Mouse (Mus musculus) MEL (cell line): ENCODE measurements around the gene Pi4k2b. TPM values are rescaled to one million over a fixed set of nuclear protein-coding genes. Genes with fewer than 3 reads are reported as not detected.

Experiments used
- DNase-seq: peaks from one replicate; pipeline ENCODE4 v3.0.0; 2011; ENCODE audit warnings: low read depth, low spot score
- H3K27ac ChIP-seq: 2 replicates; pipeline ENCODE4 v1.5.1; 2012; ENCODE audit warnings: low read depth, mild to moderate bottlenecking, control low read depth, low read length, moderate library complexity; ENCODE audit not compliant: control insufficient read depth
- H3K27me3 ChIP-seq, 2 experiments: fragments of 150-350 bp in 1 of 2; sonication (generic) in 1 of 2; 2 replicates each; pipeline ENCODE4 v1.6.1; 2012; ENCODE audit warnings: low read length in 2 of 2, mild to moderate bottlenecking in 2 of 2, improper control_type of control experiment in 1 of 2, moderate library complexity in 1 of 2; ENCODE audit not compliant: insufficient read depth in 2 of 2, control insufficient read depth in 1 of 2
- H3K36me3 ChIP-seq, 2 experiments: 2 replicates each; pipeline ENCODE4 v1.6.1; 2012 to 2014; ENCODE audit warnings: low read length in 2 of 2, improper control_type of control experiment in 1 of 2, inconsistent platforms in 1 of 2, mild to moderate bottlenecking in 1 of 2; ENCODE audit not compliant: insufficient read depth in 2 of 2, control insufficient read depth in 1 of 2
- H3K4me1 ChIP-seq, 2 experiments: fragments of 150-350 bp in 1 of 2; sonication (generic) in 1 of 2; 2 replicates each; pipeline ENCODE4 v1.6.1; 2012; ENCODE audit warnings: low read length in 2 of 2, improper control_type of control experiment in 1 of 2, mild to moderate bottlenecking in 1 of 2; ENCODE audit not compliant: insufficient read depth in 2 of 2, control insufficient read depth in 1 of 2
- H3K4me3 ChIP-seq, 2 experiments: fragments of 150-350 bp in 1 of 2; sonication (generic) in 1 of 2; 2 replicates each; pipeline ENCODE4 v1.5.1; 2012; ENCODE audit warnings: low read depth in 2 of 2, low read length in 2 of 2, mild to moderate bottlenecking in 2 of 2, moderate library complexity in 2 of 2, control low read depth in 1 of 2, improper control_type of control experiment in 1 of 2; ENCODE audit not compliant: control insufficient read depth in 1 of 2, insufficient read depth in 1 of 2
- H3K79me2 ChIP-seq: 2 replicates; pipeline ENCODE4 v1.6.1; 2012; ENCODE audit warnings: mild to moderate bottlenecking, low read length, moderate library complexity; ENCODE audit not compliant: control insufficient read depth, poor library complexity, insufficient read depth
- H3K9ac ChIP-seq: 2 replicates; pipeline ENCODE4 v1.6.1; 2012; ENCODE audit warnings: low read depth, mild to moderate bottlenecking, control low read depth, low read length, moderate library complexity; ENCODE audit not compliant: control insufficient read depth, poor library complexity, severe bottlenecking
- H3K9me3 ChIP-seq: fragments of 150-350 bp; sonication (generic); replicated peaks from 2 replicates; pipeline ENCODE4 v1.6.1; 2012; ENCODE audit warnings: mild to moderate bottlenecking, low read length, improper control_type of control experiment, moderate library complexity; ENCODE audit not compliant: insufficient read depth
- CTCF ChIP-seq, 3 experiments: IDR thresholded peaks in 2 of 3; conservative IDR thresholded peaks in 1 of 3; 2 replicates each; pipeline ENCODE4 v1.5.1; 2011 to 2012; ENCODE audit warnings: low read length in 3 of 3, low read depth in 2 of 3, mild to moderate bottlenecking in 2 of 3, improper control_type of control experiment in 1 of 3, inconsistent platforms in 1 of 3, mixed read lengths in 1 of 3, moderate library complexity in 1 of 3; ENCODE audit not compliant: control insufficient read depth in 1 of 3, insufficient read depth in 1 of 3, poor library complexity in 1 of 3, severe bottlenecking in 1 of 3
- ELF1 ChIP-seq: IDR thresholded peaks from 2 replicates; pipeline ENCODE4 v1.6.1; 2014; ENCODE audit warnings: low read depth, mild to moderate bottlenecking, inconsistent platforms, low read length, improper control_type of control experiment, moderate library complexity
- ETS1 ChIP-seq: IDR thresholded peaks from 2 replicates; pipeline ENCODE4 v1.6.1; 2012; ENCODE audit warnings: low read depth, mild to moderate bottlenecking, inconsistent platforms, low read length, improper control_type of control experiment, moderate library complexity
- GABPA ChIP-seq: IDR thresholded peaks from 2 replicates; pipeline ENCODE4 v1.6.1; 2012; ENCODE audit warnings: low read depth, mild to moderate bottlenecking, inconsistent platforms, low read length, improper control_type of control experiment, moderate library complexity
- GATA1 ChIP-seq: IDR thresholded peaks from 2 replicates; pipeline ENCODE4 v1.6.1; 2011; ENCODE audit warnings: low read depth, low read length, improper control_type of control experiment
- HCFC1 ChIP-seq: IDR thresholded peaks from 2 replicates; pipeline ENCODE4 v1.6.1; 2012; ENCODE audit warnings: low read depth, mild to moderate bottlenecking, inconsistent platforms, low read length, improper control_type of control experiment, moderate library complexity
- JUND ChIP-seq: IDR thresholded peaks from 2 replicates; pipeline ENCODE4 v1.6.1; 2011; ENCODE audit warnings: low read depth, mild to moderate bottlenecking, improper control_type of control experiment, low read length
- MAX ChIP-seq: IDR thresholded peaks from 2 replicates; pipeline ENCODE4 v1.6.1; 2011; ENCODE audit warnings: low read length, improper control_type of control experiment
- MAZ ChIP-seq: IDR thresholded peaks from 2 replicates; pipeline ENCODE4 v1.6.1; 2012; ENCODE audit warnings: low read depth, mild to moderate bottlenecking, inconsistent platforms, low read length, improper control_type of control experiment
- MXI1 ChIP-seq: IDR thresholded peaks from 2 replicates; pipeline ENCODE4 v1.6.1; 2011; ENCODE audit warnings: mild to moderate bottlenecking, low read depth, low read length, improper control_type of control experiment
- MYB ChIP-seq: IDR thresholded peaks from 2 replicates; pipeline ENCODE4 v1.6.1; 2011; ENCODE audit warnings: mild to moderate bottlenecking, low read depth, low read length, improper control_type of control experiment
- POLR2A ChIP-seq, 2 experiments: IDR thresholded peaks; 2 replicates each; pipeline ENCODE4 v1.6.1; 2011 to 2012; ENCODE audit warnings: low read length in 2 of 2, mild to moderate bottlenecking in 2 of 2, control low read depth in 1 of 2, improper control_type of control experiment in 1 of 2, low read depth in 1 of 2, moderate library complexity in 1 of 2; ENCODE audit not compliant: control insufficient read depth in 1 of 2, insufficient read depth in 1 of 2, poor library complexity in 1 of 2
- POLR2AphosphoS2 ChIP-seq: IDR thresholded peaks from 2 replicates; pipeline ENCODE4 v1.6.1; 2011; ENCODE audit warnings: low read length, improper control_type of control experiment
- RAD21 ChIP-seq: IDR thresholded peaks from 2 replicates; pipeline ENCODE4 v1.6.1; 2011; ENCODE audit warnings: mild to moderate bottlenecking, low read depth, low read length, improper control_type of control experiment
- RCOR1 ChIP-seq: IDR thresholded peaks from 2 replicates; pipeline ENCODE4 v1.6.1; 2012; ENCODE audit warnings: low read depth, mild to moderate bottlenecking, inconsistent platforms, low read length, improper control_type of control experiment
- SIN3A ChIP-seq: IDR thresholded peaks from 2 replicates; pipeline ENCODE4 v1.6.1; 2012; ENCODE audit warnings: low read length, improper control_type of control experiment, inconsistent platforms
- SMC3 ChIP-seq: IDR thresholded peaks from 2 replicates; pipeline ENCODE4 v1.6.1; 2011; ENCODE audit warnings: low read depth, low read length, improper control_type of control experiment
- TAL1 ChIP-seq: IDR thresholded peaks from 2 replicates; pipeline ENCODE4 v1.6.1; 2012; ENCODE audit warnings: mild to moderate bottlenecking, inconsistent platforms, low read length, moderate library complexity, mixed read lengths
- ZC3H11A ChIP-seq: IDR thresholded peaks from 2 replicates; pipeline ENCODE4 v1.6.1; 2012; ENCODE audit warnings: low read depth, mild to moderate bottlenecking, inconsistent platforms, low read length, improper control_type of control experiment
- ZKSCAN1 ChIP-seq: IDR thresholded peaks from 2 replicates; pipeline ENCODE4 v1.6.1; 2012; ENCODE audit warnings: low read depth, mild to moderate bottlenecking, inconsistent platforms, low read length, improper control_type of control experiment, moderate library complexity
- ZNF384 ChIP-seq: IDR thresholded peaks from 2 replicates; pipeline ENCODE4 v1.6.1; 2012; ENCODE audit warnings: low read depth, mild to moderate bottlenecking, inconsistent platforms, low read length, improper control_type of control experiment
- polyA plus RNA-seq, 2 experiments: library from polyadenylated mRNA; stranded (reverse) in 1 of 2; unstranded in 1 of 2; fragments of >175 nt in 1 of 2; fragments of >200 nt in 1 of 2; gene quantifications; 2 replicates each; pipeline versions ENCODE4 v1.2.1 to v1.2.4; 2012; ENCODE audit warnings: low replicate concordance in 2 of 2, low read depth in 1 of 2; ENCODE audit not compliant: insufficient read length in 2 of 2, insufficient read depth in 1 of 2, missing spikeins in 1 of 2
- total RNA-seq: library from RNA; depleted of rRNA; stranded (reverse); fragments of 300-350 nt; gene quantifications from 2 replicates; pipeline ENCODE4 v1.2.3, GENCODE M21; 2012

The Pi4k2b gene
- total and polyA plus RNA-seq, 3 experiments, result 10.4 to 11.0 TPM; not detected in 1

DNA sequence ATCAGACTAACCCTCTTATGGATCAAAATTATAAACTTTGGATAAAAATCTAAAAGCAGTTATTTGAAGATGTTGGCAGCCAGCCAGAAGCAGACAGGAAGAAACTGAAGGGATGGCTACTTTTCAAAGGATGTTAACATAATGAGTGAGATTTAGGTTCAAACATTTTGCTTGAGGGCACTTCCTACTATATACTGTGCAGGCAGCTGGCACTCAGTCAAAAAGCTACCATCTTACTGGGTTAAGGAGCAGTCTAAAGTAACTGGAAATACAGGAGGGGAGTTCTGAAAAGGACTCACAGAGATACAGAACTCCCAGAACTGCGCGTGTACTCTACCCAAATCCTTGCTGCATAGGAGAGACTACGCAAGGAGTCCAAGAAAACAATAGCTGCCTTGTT lies 5.3 kb upstream of the Pi4k2b start:
- TF ChIP-seq TAL1, result no peak
- TF ChIP-seq MXI1, result no peak
- no peak for TF ChIP-seq RAD21
- no peak for TF ChIP-seq HCFC1
- no peak for TF ChIP-seq ELF1
- TF ChIP-seq MAX, result no peak
- TF ChIP-seq GATA1, result no peak

DNA sequence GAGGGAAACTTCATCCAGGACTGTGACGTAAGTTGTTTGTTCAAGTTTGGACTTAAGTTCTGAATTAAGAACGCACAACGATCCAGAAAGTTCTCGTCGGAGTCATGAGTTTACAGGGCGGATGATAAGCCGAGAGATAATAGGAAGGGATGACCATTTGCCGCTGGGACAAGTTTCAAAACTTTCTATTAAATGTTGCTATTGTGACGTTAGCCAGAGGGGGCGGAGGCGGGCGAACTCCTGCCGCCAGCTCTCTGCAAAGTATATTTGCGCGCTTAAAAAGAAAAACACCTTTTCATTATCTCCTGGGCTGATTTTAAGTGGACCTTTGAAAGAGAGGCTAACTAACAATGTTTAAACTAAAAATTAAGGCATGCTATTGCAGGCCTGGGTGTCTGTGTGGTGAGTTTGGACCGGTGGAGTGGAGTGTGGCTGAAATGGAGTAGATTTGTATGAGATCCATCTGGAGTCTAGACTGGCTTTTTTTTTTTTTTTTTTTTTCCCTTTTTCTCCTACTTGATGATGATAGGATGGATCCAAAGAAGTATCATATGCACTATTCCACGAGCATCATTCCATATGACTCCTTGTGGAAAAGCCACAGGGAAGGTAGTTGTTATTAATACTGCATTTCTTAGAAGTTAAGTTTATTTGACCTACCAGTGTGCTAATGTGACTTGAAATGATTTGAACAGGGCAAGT lies 889 bp downstream of the Pi4k2b start:
- DNase-seq, result peak; percentile 78
- Histone ChIP-seq H3K4me1 (peaks cover 5 to 8% of the 10 kb centered on the region in 2 experiments), H3K4me3 (peak overlapping the region; percentile 59 to 80), H3K79me2 (peaks cover 7% of the 10 kb centered on the region), H3K9ac (peak overlapping the region; percentile 67), H3K36me3 (peaks cover 0 to 17% of the 10 kb centered on the region in 2 experiments; a peak in 2 of 4 replicates), H3K27me3 (no peaks in the 10 kb centered on the region), H3K9me3 (no peaks in the 10 kb centered on the region), H3K27ac (peak overlapping the region; percentile 61)
- TF ChIP-seq ZNF384 (peak; percentile 50), GATA1 (peak; percentile 48; the same call in 1 of the 2 replicates), ZKSCAN1 (no peak), MYB (no peak), ZC3H11A (no peak), RCOR1 (no peak), CTCF (IDR thresholded peaks at IDR 0.05 in 2 of 3, conservative IDR thresholded peaks at IDR 0.05 in 1 of 3; ENCODE audit: control insufficient read depth in 1 of 3, insufficient read depth in 1 of 3, low read depth in 2 of 3, low read length in 3 of 3, poor library complexity in 1 of 3, severe bottlenecking in 1 of 3) (peak in 2 of 3 experiments; percentile 9 to 27; a peak in 3 of 6 replicates), SMC3 (no peak), POLR2A (IDR thresholded peaks at IDR 0.05; ENCODE audit: control insufficient read depth in 1 of 2, insufficient read depth in 1 of 2, low read depth in 1 of 2, low read length in 2 of 2, poor library complexity in 1 of 2) (no peak), SIN3A (peak; percentile 62), GABPA (no peak), POLR2AphosphoS2 (no peak), ETS1 (no peak), JUND (no peak), HCFC1 (no peak), RAD21 (no peak), MAX (0 out of 2 replicates have a peak, but pooled peaks have one; percentile 25), MAZ (no peak)

More for the DNA sequence above, 5.3 kb upstream of the Pi4k2b start:
- Histone ChIP-seq H3K36me3 (peaks cover 0 to 14% of the 10 kb centered on the region in 2 experiments; a peak in 2 of 4 replicates), H3K4me3 (no peak overlapping the region), H3K4me1 (peaks cover 2 to 5% of the 10 kb centered on the region in 2 experiments), H3K27ac (no peak overlapping the region), H3K27me3 (no peaks in the 10 kb centered on the region), H3K9me3 (no peaks in the 10 kb centered on the region), H3K79me2 (no peaks in the 10 kb centered on the region), H3K9ac (no peak overlapping the region)
- DNase-seq, result no peak
